Mouse (Mus musculus): ENCODE measurements at regions not wholly inside any gene's neighbourhood (a gene's known extent, or its start where the extent isn't known, plus 50 kb on each side); places are given as distances from the start of the nearest gene placed in this dataset.

DNA sequence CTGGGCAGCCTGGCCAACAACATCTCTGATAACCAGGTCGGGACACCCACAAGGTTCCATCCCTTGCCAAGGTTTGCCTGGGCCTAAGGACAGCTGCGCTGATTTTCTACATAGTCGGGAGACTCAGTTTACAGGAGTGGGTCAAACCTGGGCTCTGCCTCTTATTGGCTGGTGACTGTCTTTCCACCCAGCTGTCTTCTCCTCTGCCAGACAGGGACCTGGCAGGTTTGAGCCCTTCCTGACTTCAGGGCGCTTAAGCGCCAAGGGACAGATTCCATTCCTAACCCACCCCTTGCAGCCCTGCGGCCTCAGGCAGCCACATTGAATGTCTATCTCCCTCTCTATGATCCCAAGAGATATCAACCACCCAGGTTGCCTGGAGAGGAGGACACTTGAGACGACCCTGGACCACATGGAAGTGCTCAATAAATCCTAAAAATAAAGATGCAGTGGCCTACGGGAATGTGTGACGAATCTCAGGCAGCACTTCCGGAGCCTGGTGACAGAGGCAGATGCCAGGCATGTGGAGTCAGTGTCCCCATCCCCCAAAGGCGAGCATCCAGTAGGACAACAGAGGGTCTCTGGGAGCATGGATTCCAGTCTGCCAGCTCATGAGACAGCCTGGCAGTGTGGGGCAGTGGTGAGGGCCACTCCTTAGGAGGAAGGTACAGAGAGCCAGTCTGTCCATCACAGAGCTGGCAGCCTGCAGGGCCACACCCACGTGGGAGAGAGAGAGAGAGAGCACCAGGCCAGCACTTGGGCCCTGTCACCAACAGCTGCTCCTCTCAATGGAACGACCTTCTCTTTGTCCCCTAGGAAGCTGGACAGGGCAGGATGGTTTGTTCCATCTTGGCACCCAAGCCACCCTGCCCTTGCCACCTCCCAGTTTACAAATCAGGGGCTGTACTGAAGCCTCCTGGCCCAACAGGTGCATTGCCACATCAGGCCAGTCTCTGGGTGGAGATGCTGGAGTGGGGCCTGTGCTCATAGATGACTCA is 63.8 kb upstream of the Slc6a6 start:
- ATAC-seq (ENCODE audit: low FRiP score, low TSS enrichment) (peak; percentile 30), DNase-seq (ENCODE audit: low spot score) (no peak)
- Histone ChIP-seq H3K4me2 (replicated peaks; ENCODE audit: low read depth) (no peak overlapping the region), H3K27ac (replicated peaks) (no peak overlapping the region), H3K9ac (ENCODE audit: low read length) (no peak overlapping the region), H3K9me3 (ENCODE audit: control insufficient read depth, low read length) (no peaks in the 10 kb centered on the region), H3K4me3 (ENCODE audit: low read depth, low read length) (no peak overlapping the region), H3K4me1 (replicated peaks; ENCODE audit: control insufficient read depth, insufficient read depth) (no peaks in the 10 kb centered on the region), H3K36me3 (ENCODE audit: control insufficient read depth, insufficient read depth, low read length) (no peaks in the 10 kb centered on the region), H3K27me3 (ENCODE audit: control insufficient read depth, insufficient read depth, low read length) (no peaks in the 10 kb centered on the region)
- TF ChIP-seq CTCF (IDR thresholded peaks at IDR 0.05; ENCODE audit: low read depth) = no peak
- no peak for TF ChIP-seq EP300 (optimal IDR thresholded peaks at IDR 0.05)
- 78% methylated on average over 13 of the region's 13 CpGs for WGBS

DNA sequence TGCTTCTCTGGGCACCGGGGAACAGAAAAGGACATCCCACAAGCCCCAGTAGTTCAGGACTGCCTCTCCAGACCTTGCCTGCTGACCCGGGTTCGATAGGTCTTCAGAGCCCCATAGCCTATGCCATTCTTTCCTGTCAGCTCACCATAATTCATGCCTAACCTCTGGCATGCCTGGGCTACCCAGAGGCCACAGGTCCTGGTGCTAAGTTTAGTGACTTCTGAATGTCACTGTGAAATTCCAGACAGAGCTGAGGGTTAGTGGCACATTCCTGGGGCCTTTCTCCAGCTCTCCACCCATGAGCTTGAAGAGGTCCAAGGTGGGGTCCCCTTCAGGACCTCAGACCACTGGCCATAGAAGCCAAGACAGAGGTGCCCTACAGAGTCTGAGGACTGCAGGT is 62.4 kb upstream of the Slc6a6 start:
- 80% methylated on average over 3 of the region's 3 CpGs for WGBS
- H3K4me2 ChIP-seq (replicated peaks; ENCODE audit: low read depth) = no peak overlapping the region

DNA sequence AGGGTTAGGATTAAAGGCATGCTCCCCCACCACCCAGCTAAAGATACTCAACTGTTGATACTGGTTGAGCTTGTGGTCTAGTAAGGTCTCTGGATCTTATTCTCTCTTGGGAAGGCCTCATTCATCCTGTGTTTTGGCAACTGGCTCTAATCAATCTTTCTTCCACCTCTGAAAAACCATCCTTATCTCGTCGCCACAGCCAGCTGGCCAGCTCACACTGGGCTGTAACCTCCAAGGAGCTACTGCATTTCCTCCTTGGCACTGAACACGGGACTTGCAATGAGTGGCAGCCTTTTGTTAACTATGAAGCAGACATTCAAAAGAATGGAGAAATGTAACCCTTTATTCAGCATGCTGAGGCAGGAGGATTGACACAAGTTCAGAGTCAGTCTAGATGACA is 61.4 kb upstream of the Slc6a6 start:
- DNase-seq (ENCODE audit: low spot score) = no peak
- no peak overlapping the region for H3K9ac ChIP-seq (ENCODE audit: low read length)
- H3K36me3 ChIP-seq (ENCODE audit: control insufficient read depth, insufficient read depth, low read length) = no peaks in the 10 kb centered on the region
- ATAC-seq (ENCODE audit: low FRiP score, low TSS enrichment) = no peak
- no peak for TF ChIP-seq EP300 (optimal IDR thresholded peaks at IDR 0.05)
- TF ChIP-seq CTCF (IDR thresholded peaks at IDR 0.05; ENCODE audit: low read depth) = no peak
- H3K27me3 ChIP-seq (ENCODE audit: control insufficient read depth, insufficient read depth, low read length) = no peaks in the 10 kb centered on the region
- no peaks in the 10 kb centered on the region for H3K9me3 ChIP-seq (ENCODE audit: control insufficient read depth, low read length)
- H3K4me3 ChIP-seq (ENCODE audit: low read depth, low read length) = no peak overlapping the region
- WGBS = 24% methylated on average over 3 of the region's 3 CpGs
- no peaks in the 10 kb centered on the region for H3K4me1 ChIP-seq (replicated peaks; ENCODE audit: control insufficient read depth, insufficient read depth)
- no peak overlapping the region for H3K4me2 ChIP-seq (replicated peaks; ENCODE audit: low read depth)
- no peak overlapping the region for H3K27ac ChIP-seq (replicated peaks)

More for the DNA sequence above, 62.4 kb upstream of the Slc6a6 start:
- ATAC-seq (ENCODE audit: low FRiP score, low TSS enrichment) = no peak
- Histone ChIP-seq H3K4me3 (ENCODE audit: low read depth, low read length) (no peak overlapping the region), H3K27ac (replicated peaks) (no peak overlapping the region), H3K27me3 (ENCODE audit: control insufficient read depth, insufficient read depth, low read length) (no peaks in the 10 kb centered on the region), H3K4me1 (replicated peaks; ENCODE audit: control insufficient read depth, insufficient read depth) (no peaks in the 10 kb centered on the region), H3K9me3 (ENCODE audit: control insufficient read depth, low read length) (no peaks in the 10 kb centered on the region), H3K36me3 (ENCODE audit: control insufficient read depth, insufficient read depth, low read length) (no peaks in the 10 kb centered on the region), H3K9ac (ENCODE audit: low read length) (no peak overlapping the region)
- TF ChIP-seq EP300 (optimal IDR thresholded peaks at IDR 0.05) (no peak), CTCF (IDR thresholded peaks at IDR 0.05; ENCODE audit: low read depth) (no peak)
- DNase-seq (ENCODE audit: low spot score) = no peak

DNA sequence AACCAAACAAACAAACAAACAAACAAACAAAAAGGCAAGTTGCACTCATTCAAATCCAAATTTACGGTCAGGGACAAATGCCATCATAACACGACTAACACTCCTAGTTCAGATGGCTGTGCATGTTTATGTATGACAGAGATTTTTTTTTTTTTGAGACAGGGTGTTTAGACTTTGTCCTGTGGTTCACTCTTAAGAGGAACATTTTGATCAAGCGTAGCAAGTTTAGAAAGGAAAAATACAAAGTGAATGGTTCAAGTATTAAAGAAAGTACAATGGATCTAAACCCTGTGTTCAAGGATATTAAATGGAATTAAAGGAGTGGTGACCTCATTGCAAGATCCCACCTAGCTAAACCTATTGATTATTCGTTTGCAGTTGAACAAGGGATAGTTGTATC is 60.2 kb upstream of the Slc6a6 start:
- WGBS = 86% methylated on average over 4 of the region's 4 CpGs
- Histone ChIP-seq H3K4me2 (replicated peaks; ENCODE audit: low read depth) (no peak overlapping the region), H3K27me3 (ENCODE audit: control insufficient read depth, insufficient read depth, low read length) (no peaks in the 10 kb centered on the region), H3K9me3 (ENCODE audit: control insufficient read depth, low read length) (no peaks in the 10 kb centered on the region), H3K36me3 (ENCODE audit: control insufficient read depth, insufficient read depth, low read length) (no peaks in the 10 kb centered on the region), H3K27ac (replicated peaks) (no peak overlapping the region), H3K9ac (ENCODE audit: low read length) (no peak overlapping the region), H3K4me1 (replicated peaks; ENCODE audit: control insufficient read depth, insufficient read depth) (no peaks in the 10 kb centered on the region), H3K4me3 (ENCODE audit: low read depth, low read length) (no peak overlapping the region)
- no peak for ATAC-seq (ENCODE audit: low FRiP score, low TSS enrichment)
- DNase-seq (ENCODE audit: low spot score) = no peak
- no peak for TF ChIP-seq CTCF (IDR thresholded peaks at IDR 0.05; ENCODE audit: low read depth)
- TF ChIP-seq EP300 (optimal IDR thresholded peaks at IDR 0.05) = no peak

DNA sequence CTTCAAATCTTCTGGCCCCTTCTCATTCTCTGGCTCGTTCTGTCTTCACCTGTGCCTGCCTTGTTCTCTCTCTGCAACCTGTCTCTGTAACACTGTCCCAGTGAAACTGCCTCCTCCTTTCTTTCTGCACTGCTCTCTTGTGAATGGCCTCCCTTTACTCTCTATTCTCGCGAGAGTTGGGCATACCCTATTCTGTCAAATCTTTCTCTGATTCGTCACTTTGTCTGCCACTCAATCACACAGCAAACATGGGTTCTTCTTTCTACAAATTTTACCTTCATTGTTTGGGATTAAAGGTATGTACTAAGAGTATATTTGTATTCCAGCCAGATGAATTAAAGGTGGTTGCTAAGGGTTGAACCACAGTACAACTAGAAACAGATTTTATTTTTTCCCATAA is 54.6 kb upstream of the Slc6a6 start:
- no peak overlapping the region for H3K27ac ChIP-seq (replicated peaks)
- no peak overlapping the region for H3K4me3 ChIP-seq (ENCODE audit: low read depth, low read length)
- no peak overlapping the region for H3K4me2 ChIP-seq (replicated peaks; ENCODE audit: low read depth)
- TF ChIP-seq EP300 (optimal IDR thresholded peaks at IDR 0.05) = no peak
- no peak for TF ChIP-seq CTCF (IDR thresholded peaks at IDR 0.05; ENCODE audit: low read depth)
- no peak for ATAC-seq (ENCODE audit: low FRiP score, low TSS enrichment)
- no peak for DNase-seq (ENCODE audit: low spot score)
- H3K9me3 ChIP-seq (ENCODE audit: control insufficient read depth, low read length) = no peaks in the 10 kb centered on the region
- 82% methylated on average over 4 of the region's 4 CpGs for WGBS
- H3K9ac ChIP-seq (ENCODE audit: low read length) = no peak overlapping the region
- no peaks in the 10 kb centered on the region for H3K36me3 ChIP-seq (ENCODE audit: control insufficient read depth, insufficient read depth, low read length)
- no peaks in the 10 kb centered on the region for H3K27me3 ChIP-seq (ENCODE audit: control insufficient read depth, insufficient read depth, low read length)
- no peaks in the 10 kb centered on the region for H3K4me1 ChIP-seq (replicated peaks; ENCODE audit: control insufficient read depth, insufficient read depth)

DNA sequence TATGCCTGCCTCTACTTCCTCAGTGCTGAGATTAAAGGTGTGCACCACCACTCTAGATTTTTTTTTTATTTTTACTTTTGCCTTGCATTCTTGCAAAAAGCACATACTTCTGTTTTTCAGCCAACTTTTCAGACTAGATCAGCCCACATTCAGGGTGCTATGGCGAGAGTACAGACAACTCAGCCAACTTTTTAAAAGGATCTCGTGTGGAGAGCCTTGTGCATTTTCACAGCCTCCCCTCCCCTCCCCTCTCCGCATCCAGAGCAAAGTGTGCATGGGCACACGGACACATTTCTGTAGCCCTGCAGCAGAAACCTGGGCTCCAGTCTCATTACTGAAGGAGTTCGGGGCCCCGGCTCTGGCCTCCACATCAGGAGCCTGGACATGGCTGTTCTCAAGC is 52.6 kb upstream of the Slc6a6 start:
- ATAC-seq (ENCODE audit: low FRiP score, low TSS enrichment) = no peak
- 85% methylated on average over 6 of the region's 6 CpGs for WGBS
- TF ChIP-seq EP300 (optimal IDR thresholded peaks at IDR 0.05) = no peak
- no peak for TF ChIP-seq CTCF (IDR thresholded peaks at IDR 0.05; ENCODE audit: low read depth)

More for the DNA sequence above, 52.6 kb upstream of the Slc6a6 start:
- Histone ChIP-seq H3K4me2 (replicated peaks; ENCODE audit: low read depth) (no peak overlapping the region), H3K4me1 (replicated peaks; ENCODE audit: control insufficient read depth, insufficient read depth) (no peaks in the 10 kb centered on the region), H3K4me3 (ENCODE audit: low read depth, low read length) (no peak overlapping the region), H3K36me3 (ENCODE audit: control insufficient read depth, insufficient read depth, low read length) (no peaks in the 10 kb centered on the region), H3K27me3 (ENCODE audit: control insufficient read depth, insufficient read depth, low read length) (no peaks in the 10 kb centered on the region), H3K27ac (replicated peaks) (no peak overlapping the region), H3K9ac (ENCODE audit: low read length) (no peak overlapping the region), H3K9me3 (ENCODE audit: control insufficient read depth, low read length) (no peaks in the 10 kb centered on the region)
- DNase-seq (ENCODE audit: low spot score) = no peak

Measured in stomach, postnatal 0 days (tissue).